Mouse (Mus musculus): ENCODE data around the gene Tpsb2.

Tpsb2 gene

GRCm38 (mm10) chr17:25366005-25366404 is at the start of gene Tpsb2:
Tpsb2 (plus strand) TSS chr17:25366305.
- in situ Hi-C loops (cut with MboI, MseI) = no loop called here

DNA sequence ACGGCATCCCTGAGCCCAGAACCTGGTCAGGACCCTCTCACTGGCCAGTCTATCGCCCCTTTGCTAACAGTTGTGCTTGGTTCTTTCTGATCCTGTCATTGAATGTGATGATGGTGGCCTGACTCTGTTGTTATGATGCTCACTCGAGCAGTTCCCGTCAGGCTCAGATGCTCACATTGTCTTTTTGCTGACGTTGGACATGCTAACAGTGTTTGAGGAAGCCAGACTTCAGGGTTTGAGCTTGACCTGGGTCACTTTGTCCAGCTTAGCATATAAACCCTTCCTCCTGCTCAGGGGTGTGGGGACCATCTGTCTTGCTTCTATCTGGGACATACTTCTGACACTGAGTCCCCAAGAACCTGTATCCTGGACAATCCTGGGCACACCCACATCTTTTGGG is 47.8 kb upstream of the Tpsb2 start, which contains the start of gene Prss29:
Prss29 (plus strand) TSS at position 301 of the 400 bp plus-strand sequence.
- in situ Hi-C loops (cut with MboI, MseI) = no loop called here

GRCm38 (mm10) chr17:25320819-25321218 is 45.3 kb upstream of the Tpsb2 start:
- in situ Hi-C loops (cut with MboI, MseI) = no loop called here

DNA sequence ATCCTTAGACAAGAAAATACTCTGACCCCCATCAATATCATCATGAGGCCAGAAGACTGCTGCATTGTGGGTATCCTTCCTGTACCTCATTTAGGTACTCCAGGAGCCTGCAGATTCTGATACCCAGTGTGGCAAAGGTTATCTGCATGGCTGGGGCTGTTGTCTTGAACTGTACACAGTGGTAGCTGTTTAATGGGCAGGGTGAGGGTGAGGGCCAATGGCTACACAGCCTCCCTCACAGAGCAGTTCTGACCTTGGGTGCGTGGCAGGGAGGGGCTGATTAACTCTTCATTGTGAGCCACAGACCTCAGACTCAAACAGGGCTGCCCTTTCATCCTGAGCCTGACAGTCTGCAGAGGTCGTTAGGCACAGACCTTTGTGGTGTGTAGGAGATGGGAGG is 43.2 kb upstream of the Tpsb2 start:
- in situ Hi-C loops (cut with MboI, MseI) = no loop called here

DNA sequence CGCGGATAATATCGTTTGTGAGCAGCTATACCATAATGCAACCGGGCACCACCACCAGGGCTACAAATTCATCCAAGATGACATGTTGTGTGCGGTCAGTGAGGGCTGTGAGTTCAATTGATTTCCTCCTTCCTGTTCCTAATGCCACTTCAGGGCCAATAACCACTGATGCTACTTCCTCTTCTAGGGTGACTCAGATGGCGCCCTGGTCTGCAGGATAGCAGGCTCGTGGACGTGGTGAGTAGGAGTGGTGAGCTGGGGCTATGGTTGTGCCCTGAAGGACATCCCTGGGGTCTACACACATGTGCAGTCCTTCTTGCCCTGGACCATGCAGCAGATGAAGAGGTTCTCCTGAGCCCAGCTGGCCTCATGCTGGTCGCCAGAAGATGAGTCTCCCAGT is 33.8 kb upstream of the Tpsb2 start:
- in situ Hi-C loops (cut with MboI, MseI) = no loop called here

GRCm38 (mm10) chr17:25333943-25334342 is 32.2 kb upstream of the Tpsb2 start:
- in situ Hi-C loops (cut with MboI, MseI) = no loop called here

DNA sequence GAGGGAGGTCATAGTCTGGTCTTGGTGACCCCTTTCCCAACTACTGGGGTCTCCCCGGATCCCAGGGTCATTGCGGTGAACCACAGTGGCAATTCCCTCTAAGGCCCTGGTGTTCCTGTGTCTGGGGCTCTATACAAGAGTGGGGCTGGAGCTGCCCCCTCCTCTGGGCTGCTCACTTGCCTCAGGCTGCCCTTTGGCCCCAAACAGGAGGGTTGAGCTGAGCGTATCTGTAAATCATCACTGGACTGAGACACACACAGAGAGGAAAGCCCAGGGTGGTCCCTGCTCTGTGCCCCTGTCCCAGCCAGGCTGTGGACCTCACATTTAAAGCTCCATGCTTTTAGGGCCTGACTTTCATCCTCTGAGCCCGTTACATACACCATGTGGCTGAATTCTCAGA is 27.9 kb upstream of the Tpsb2 start:
- in situ Hi-C loops (cut with MboI, MseI) = no loop called here

- in situ Hi-C loops (cut with MboI, MseI) = no loop called here
Observed at GRCm38 (mm10) chr17:25340003-25340402, 26.1 kb upstream of the Tpsb2 start.

DNA sequence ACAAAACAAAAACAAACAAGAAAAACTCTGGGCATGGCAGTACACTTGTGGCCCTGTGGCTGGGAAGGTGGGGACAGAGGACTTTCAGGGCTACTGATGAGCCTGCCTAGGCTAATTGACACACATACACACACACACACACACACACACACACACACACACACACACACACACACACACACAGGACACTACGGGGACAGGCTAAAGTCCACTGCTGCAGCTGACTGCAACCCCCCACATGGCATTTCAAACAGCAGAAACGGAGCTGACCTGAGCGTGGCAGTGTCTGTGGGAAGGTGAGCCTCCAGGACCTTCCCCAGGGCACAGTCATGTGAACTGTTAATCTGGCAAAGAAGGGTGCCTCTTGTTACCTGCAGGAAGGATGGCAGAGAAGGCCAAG is 24.6 kb upstream of the Tpsb2 start:
- in situ Hi-C loops (cut with MboI, MseI) = no loop called here

DNA sequence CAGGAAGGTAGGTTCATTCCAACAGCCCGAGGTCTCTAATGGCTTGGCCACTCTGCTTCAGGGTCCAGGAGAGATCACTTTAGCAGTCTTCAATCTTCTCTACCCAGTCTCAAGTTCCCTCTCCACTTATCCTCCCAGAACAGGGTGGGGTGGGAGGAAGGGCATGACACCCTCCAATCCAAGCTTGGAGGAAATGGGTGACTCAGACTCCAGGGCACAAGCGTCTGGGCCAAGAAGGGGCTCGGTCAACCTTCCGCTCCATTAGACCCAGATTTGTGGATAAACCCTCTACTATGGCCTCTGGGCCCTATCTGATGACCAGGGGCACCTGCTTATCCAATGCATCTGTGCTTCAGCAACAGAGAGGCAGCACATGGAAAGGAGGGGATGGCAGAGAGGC is 20.6 kb upstream of the Tpsb2 start, which contains the start of gene Tpsab1:
Tpsab1 (minus strand) TSS at position 101 of the 400 bp plus-strand sequence.
- in situ Hi-C loops (cut with MboI, MseI) = no loop called here

GRCm38 (mm10) chr17:25361291-25361690 is 4.8 kb upstream of the Tpsb2 start:
- in situ Hi-C loops (cut with MboI, MseI) = no loop called here

GRCm38 (mm10) chr17:25363726-25364125 is 2.4 kb upstream of the Tpsb2 start:
- in situ Hi-C loops (cut with MboI, MseI) = no loop called here

GRCm38 (mm10) chr17:25368973-25369372 is 2.9 kb downstream of the Tpsb2 start, which contains the start of gene Tpsg1:
Tpsg1 (plus strand) TSS chr17:25369273.
- in situ Hi-C loops (cut with MboI, MseI) = no loop called here

DNA sequence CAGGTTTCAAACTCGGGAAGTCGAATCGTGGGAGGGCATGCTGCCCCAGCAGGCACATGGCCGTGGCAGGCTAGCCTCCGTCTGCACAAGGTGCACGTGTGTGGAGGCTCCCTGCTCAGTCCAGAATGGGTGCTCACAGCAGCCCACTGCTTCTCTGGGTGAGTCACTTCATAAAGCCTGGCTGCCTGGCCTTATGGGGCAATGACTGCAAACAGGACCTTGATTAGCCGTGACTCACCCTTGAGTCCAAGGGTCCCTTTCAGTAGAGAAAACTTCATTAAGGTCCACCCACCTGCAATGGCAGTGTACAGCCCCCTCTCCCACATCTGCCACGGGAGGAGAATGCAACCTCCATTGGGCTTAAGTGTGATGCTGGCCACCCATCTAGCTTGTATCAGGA is 6.4 kb downstream of the Tpsb2 start:
- in situ Hi-C loops (cut with MboI, MseI) = no loop called here

GRCm38 (mm10) chr17:25374011-25374410 is 7.9 kb downstream of the Tpsb2 start:
- in situ Hi-C loops (cut with MboI, MseI) = no loop called here

GRCm38 (mm10) chr17:25394526-25394925 is 28.4 kb downstream of the Tpsb2 start:
- in situ Hi-C loops (cut with MboI, MseI) = no loop called here

GRCm38 (mm10) chr17:25397804-25398519 is 31.9 kb downstream of the Tpsb2 start:
- in situ Hi-C loops (cut with MboI, MseI) = loop anchor here (5.0 kb wide), 1 partner anchor 74 kb away; no protein-coding TSS in a partner anchor

DNA sequence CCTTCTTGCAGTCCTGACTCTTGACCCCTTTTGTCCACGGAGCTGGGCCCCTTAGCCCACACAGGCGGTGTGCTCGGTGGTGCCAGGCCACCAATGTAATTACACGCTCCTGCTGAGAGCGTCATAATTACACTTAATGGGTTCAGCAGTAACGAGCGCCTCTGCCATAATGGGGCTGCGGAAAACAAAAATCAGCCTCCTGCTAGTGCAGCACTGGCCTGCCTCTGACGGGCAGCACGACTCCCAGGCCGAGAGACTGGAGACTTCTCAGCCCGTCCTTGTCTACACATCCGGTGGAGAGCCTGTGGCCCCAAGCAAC is 32.4 kb downstream of the Tpsb2 start:
- in situ Hi-C loops (cut with MboI, MseI) = loop anchor here (5.0 kb wide), 1 partner anchor 74 kb away; no protein-coding TSS in a partner anchor

GRCm38 (mm10) chr17:25400443-25400842 is 34.3 kb downstream of the Tpsb2 start:
- in situ Hi-C loops (cut with MboI, MseI) = no loop called here

DNA sequence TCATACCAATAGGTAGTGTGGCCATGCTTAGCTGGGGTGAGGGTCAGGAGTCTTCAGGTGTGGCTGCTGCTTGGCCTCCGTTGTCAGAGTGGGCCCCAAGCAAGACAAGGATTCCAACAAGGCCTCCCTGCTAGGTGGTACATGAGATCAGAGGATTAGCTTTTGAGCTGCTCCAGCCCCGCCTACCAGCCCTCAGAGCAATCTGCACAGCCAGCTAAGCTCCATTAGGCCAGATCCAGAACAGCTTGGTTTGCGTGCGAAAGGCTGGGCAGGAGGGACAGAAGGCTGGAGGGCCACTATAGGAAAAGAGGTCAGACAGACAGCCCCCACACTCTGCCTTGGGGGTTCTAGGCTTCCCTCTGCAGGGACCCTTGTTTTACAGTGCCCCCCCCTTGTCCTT is 35.4 kb downstream of the Tpsb2 start:
- in situ Hi-C loops (cut with MboI, MseI) = no loop called here

DNA sequence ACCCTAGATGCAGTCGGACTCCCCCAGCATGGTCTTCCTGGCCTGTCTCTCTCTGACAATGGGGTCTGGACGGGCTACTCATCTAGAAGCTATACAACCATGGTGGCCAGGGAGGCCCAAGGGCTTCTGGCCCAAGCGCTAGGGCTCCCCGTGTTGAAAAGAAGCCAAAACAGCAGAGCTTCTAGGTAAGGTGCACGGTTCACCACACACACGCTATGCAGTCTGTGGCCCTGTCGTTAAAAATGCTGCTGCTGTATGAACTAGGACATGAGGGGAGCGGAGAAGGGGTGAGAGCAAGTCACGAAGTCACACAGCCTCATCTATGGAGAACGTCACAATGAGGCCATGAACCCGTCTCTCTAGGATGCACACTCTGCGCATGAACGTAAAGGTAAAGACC is 36.1 kb downstream of the Tpsb2 start:
- in situ Hi-C loops (cut with MboI, MseI) = no loop called here

DNA sequence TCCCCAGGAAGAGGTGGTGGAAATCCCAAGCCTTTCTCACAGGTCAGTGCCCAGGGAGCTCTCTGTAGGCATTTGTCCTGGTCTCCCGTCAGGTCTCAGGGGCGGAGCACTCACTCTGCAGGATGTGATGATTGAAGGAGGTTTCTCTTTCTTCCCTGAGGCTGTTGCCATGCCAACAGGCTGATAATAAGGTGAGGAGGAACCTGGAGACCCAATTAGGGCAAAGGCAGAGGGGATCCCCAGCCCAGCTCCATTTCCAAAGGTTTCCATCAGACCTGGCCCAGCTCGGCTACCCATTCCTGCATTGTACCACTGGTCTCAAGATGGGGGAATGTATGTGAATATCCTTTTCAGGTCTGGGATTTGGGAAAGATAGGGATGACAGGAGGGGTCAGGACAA is 38.1 kb downstream of the Tpsb2 start:
- in situ Hi-C loops (cut with MboI, MseI) = no loop called here

- in situ Hi-C loops (cut with MboI, MseI) = no loop called here
Observed at GRCm38 (mm10) chr17:25405224-25405895, 39.3 kb downstream of the Tpsb2 start.

Measured in regulatory T cell (primary cell).